Mouse (Mus musculus): ENCODE measurements around the gene Nptn. TPM values are rescaled to one million over a fixed set of nuclear protein-coding genes. Genes with fewer than 3 reads are reported as not detected.

Nptn gene
- polyA plus RNA-seq, 1 experiment, result 44.6 TPM

- peaks cover 33% of the 10 kb centered on the region for H3K4me1 ChIP-seq (ENCODE audit: control insufficient read depth)
- H3K9me3 ChIP-seq (ENCODE audit: control insufficient read depth, low read length), result no peaks in the 10 kb centered on the region
- no peak for TF ChIP-seq TAL1 (IDR thresholded peaks at IDR 0.05; ENCODE audit: low read length)
- TF ChIP-seq GATA1 (IDR thresholded peaks at IDR 0.05; ENCODE audit: low read length), result no peak
- no peak overlapping the region for H3K4me3 ChIP-seq (replicated peaks)
- H3K36me3 ChIP-seq (ENCODE audit: control insufficient read depth), result peaks cover 66% of the 10 kb centered on the region
- H3K27me3 ChIP-seq (ENCODE audit: control insufficient read depth), result no peaks in the 10 kb centered on the region
Measured at GRCm38 (mm10) chr9:58668171-58668570, 86.1 kb downstream of the Nptn start.

DNA sequence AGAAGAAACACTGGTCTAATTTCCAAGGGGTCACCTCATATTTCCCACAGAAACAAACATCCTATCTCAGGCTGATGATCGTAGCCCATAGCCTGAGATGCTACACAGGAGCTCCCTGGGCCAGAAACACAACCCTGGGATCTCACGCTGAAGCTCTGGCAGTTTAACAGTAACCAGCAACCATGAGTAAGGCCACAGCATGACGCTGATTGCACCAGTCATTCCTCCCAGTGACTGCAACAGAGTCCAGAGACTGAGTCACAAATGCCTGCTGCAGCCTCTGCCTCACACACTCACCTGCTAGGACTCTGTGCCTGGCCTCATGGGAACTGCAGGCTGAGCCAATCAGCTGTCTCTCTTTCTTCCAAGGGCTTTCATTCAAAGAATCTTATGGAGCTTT is 87.0 kb downstream of the Nptn start:
- H3K27me3 ChIP-seq (ENCODE audit: control insufficient read depth), result no peaks in the 10 kb centered on the region; the same call in 1 of the 2 replicates
- no peaks in the 10 kb centered on the region for H3K9me3 ChIP-seq (ENCODE audit: control insufficient read depth, low read length)
- TF ChIP-seq GATA1 (IDR thresholded peaks at IDR 0.05; ENCODE audit: low read length) (no peak), TAL1 (IDR thresholded peaks at IDR 0.05; ENCODE audit: low read length) (no peak)
- peaks cover 26% of the 10 kb centered on the region for H3K4me1 ChIP-seq (ENCODE audit: control insufficient read depth)
- peaks cover 57% of the 10 kb centered on the region for H3K36me3 ChIP-seq (ENCODE audit: control insufficient read depth)
- H3K4me3 ChIP-seq (replicated peaks), result no peak overlapping the region

GRCm38 (mm10) chr9:58669819-58670218 is 87.8 kb downstream of the Nptn start:
- Histone ChIP-seq H3K27me3 (ENCODE audit: control insufficient read depth) (no peaks in the 10 kb centered on the region; the same call in 1 of the 2 replicates), H3K4me1 (ENCODE audit: control insufficient read depth) (peaks cover 23% of the 10 kb centered on the region), H3K36me3 (ENCODE audit: control insufficient read depth) (peaks cover 49% of the 10 kb centered on the region), H3K4me3 (replicated peaks) (no peak overlapping the region), H3K9me3 (ENCODE audit: control insufficient read depth, low read length) (no peaks in the 10 kb centered on the region)
- TF ChIP-seq TAL1 (IDR thresholded peaks at IDR 0.05; ENCODE audit: low read length) (no peak), GATA1 (IDR thresholded peaks at IDR 0.05; ENCODE audit: low read length) (no peak)

DNA sequence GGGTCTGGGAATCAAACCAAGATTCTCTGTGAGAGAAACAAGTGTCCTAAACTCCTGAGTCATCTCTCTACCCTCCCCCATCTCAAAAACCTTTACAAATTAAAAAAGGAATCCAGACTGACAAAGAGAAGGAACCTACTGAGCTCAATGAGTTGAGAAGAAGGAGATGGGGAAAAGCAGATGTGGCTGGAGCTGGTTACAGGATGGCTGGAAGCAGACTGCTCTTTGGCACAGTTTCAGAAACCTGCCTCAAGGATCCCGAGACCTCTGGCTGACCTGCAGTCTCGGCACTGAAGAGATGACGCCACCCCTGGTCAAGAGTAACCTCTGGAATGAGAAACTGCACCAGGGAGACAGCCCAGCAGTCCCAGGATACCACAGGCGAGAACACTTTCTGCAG is 90.4 kb downstream of the Nptn start:
- no peak overlapping the region for H3K4me3 ChIP-seq (replicated peaks)
- TF ChIP-seq GATA1 (IDR thresholded peaks at IDR 0.05; ENCODE audit: low read length) (no peak), TAL1 (IDR thresholded peaks at IDR 0.05; ENCODE audit: low read length) (no peak)
- peaks cover 13% of the 10 kb centered on the region for H3K4me1 ChIP-seq (ENCODE audit: control insufficient read depth)
- H3K36me3 ChIP-seq (ENCODE audit: control insufficient read depth), result peaks cover 25% of the 10 kb centered on the region
- no peaks in the 10 kb centered on the region for H3K9me3 ChIP-seq (ENCODE audit: control insufficient read depth, low read length)
- peaks cover 3% of the 10 kb centered on the region for H3K27me3 ChIP-seq (ENCODE audit: control insufficient read depth)

- Histone ChIP-seq H3K4me3 (replicated peaks) (no peak overlapping the region), H3K27me3 (ENCODE audit: control insufficient read depth) (peaks cover 3% of the 10 kb centered on the region), H3K9me3 (ENCODE audit: control insufficient read depth, low read length) (no peaks in the 10 kb centered on the region), H3K4me1 (ENCODE audit: control insufficient read depth) (peaks cover 6% of the 10 kb centered on the region), H3K36me3 (ENCODE audit: control insufficient read depth) (peaks cover 6% of the 10 kb centered on the region)
- TF ChIP-seq TAL1 (IDR thresholded peaks at IDR 0.05; ENCODE audit: low read length) (no peak), GATA1 (IDR thresholded peaks at IDR 0.05; ENCODE audit: low read length) (no peak)
Measured at GRCm38 (mm10) chr9:58674736-58675135, 92.7 kb downstream of the Nptn start.

DNA sequence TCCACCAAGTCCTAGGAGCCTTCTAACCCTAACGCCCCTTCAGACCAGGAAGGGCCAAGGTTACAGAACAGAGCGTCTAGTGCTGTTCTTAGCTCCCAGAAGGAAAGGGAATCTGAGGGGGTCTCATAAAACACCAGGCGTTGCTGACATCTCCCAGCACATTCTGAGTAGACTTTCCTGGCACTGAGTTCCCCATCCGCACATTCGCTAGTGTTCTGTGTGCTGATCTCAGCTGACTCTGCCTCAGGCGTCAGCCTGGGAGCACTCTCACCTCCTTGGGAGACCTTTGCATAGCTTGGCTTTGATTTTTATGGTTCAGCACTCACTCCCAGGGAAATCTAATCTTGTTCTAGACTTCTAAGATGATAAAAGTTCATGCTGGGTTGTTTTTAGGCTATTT is 93.3 kb downstream of the Nptn start:
- Histone ChIP-seq H3K9me3 (ENCODE audit: control insufficient read depth, low read length) (no peaks in the 10 kb centered on the region), H3K36me3 (ENCODE audit: control insufficient read depth) (no peaks in the 10 kb centered on the region; the same call in 1 of the 2 replicates), H3K4me3 (replicated peaks) (no peak overlapping the region), H3K27me3 (ENCODE audit: control insufficient read depth) (peaks cover 3% of the 10 kb centered on the region), H3K4me1 (ENCODE audit: control insufficient read depth) (no peaks in the 10 kb centered on the region)
- TF ChIP-seq GATA1 (IDR thresholded peaks at IDR 0.05; ENCODE audit: low read length), result no peak
- no peak for TF ChIP-seq TAL1 (IDR thresholded peaks at IDR 0.05; ENCODE audit: low read length)

DNA sequence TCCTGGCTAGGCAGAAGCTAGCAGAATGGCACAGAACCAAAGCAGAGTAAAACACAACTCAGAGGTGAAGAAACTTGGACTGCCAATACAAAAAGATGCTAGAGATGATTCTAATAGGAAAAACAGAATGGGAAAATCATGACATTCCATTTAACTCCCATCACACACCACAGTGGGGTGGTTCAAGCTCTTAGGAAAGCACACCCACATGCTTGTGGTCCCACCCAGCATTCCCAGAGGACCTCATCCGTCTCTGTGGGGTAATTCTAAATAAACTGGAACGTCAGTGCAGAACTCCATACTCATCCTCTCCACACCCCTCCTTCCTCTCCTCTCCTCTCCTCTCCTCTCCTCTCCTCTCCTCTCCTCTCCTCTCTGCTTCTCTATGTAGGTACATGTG is 99.4 kb downstream of the Nptn start:
- no peak for TF ChIP-seq TAL1 (IDR thresholded peaks at IDR 0.05; ENCODE audit: low read length)
- TF ChIP-seq GATA1 (IDR thresholded peaks at IDR 0.05; ENCODE audit: low read length), result no peak
- no peak overlapping the region for H3K4me3 ChIP-seq (replicated peaks)

GRCm38 (mm10) chr9:58682106-58682505 is 100.1 kb downstream of the Nptn start:
- TF ChIP-seq GATA1 (IDR thresholded peaks at IDR 0.05; ENCODE audit: low read length), result no peak
- no peak for TF ChIP-seq TAL1 (IDR thresholded peaks at IDR 0.05; ENCODE audit: low read length)
- H3K9me3 ChIP-seq (ENCODE audit: control insufficient read depth, low read length), result no peaks in the 10 kb centered on the region
- H3K4me3 ChIP-seq (replicated peaks), result no peak overlapping the region
- H3K4me1 ChIP-seq (ENCODE audit: control insufficient read depth), result peaks cover 6% of the 10 kb centered on the region
- H3K36me3 ChIP-seq (ENCODE audit: control insufficient read depth), result no peaks in the 10 kb centered on the region
- H3K27me3 ChIP-seq (ENCODE audit: control insufficient read depth), result no peaks in the 10 kb centered on the region

More for the DNA sequence above, 99.4 kb downstream of the Nptn start:
- no peaks in the 10 kb centered on the region for H3K36me3 ChIP-seq (ENCODE audit: control insufficient read depth)
- H3K27me3 ChIP-seq (ENCODE audit: control insufficient read depth), result no peaks in the 10 kb centered on the region
- no peaks in the 10 kb centered on the region for H3K9me3 ChIP-seq (ENCODE audit: control insufficient read depth, low read length)
- H3K4me1 ChIP-seq (ENCODE audit: control insufficient read depth), result peaks cover 4% of the 10 kb centered on the region

GRCm38 (mm10) chr9:58683372-58683771 is 101.3 kb downstream of the Nptn start:
- Histone ChIP-seq H3K4me1 (ENCODE audit: control insufficient read depth) (peaks cover 6% of the 10 kb centered on the region), H3K9me3 (ENCODE audit: control insufficient read depth, low read length) (no peaks in the 10 kb centered on the region), H3K27me3 (ENCODE audit: control insufficient read depth) (no peaks in the 10 kb centered on the region), H3K4me3 (replicated peaks) (no peak overlapping the region), H3K36me3 (ENCODE audit: control insufficient read depth) (no peaks in the 10 kb centered on the region)
- TF ChIP-seq GATA1 (IDR thresholded peaks at IDR 0.05; ENCODE audit: low read length) (no peak), TAL1 (IDR thresholded peaks at IDR 0.05; ENCODE audit: low read length) (no peak)

- Histone ChIP-seq H3K4me3 (replicated peaks) (no peak overlapping the region), H3K4me1 (ENCODE audit: control insufficient read depth) (peaks cover 6% of the 10 kb centered on the region), H3K36me3 (ENCODE audit: control insufficient read depth) (no peaks in the 10 kb centered on the region), H3K27me3 (ENCODE audit: control insufficient read depth) (no peaks in the 10 kb centered on the region), H3K9me3 (ENCODE audit: control insufficient read depth, low read length) (no peaks in the 10 kb centered on the region)
- TF ChIP-seq TAL1 (IDR thresholded peaks at IDR 0.05; ENCODE audit: low read length) (no peak), GATA1 (IDR thresholded peaks at IDR 0.05; ENCODE audit: low read length) (no peak)
Measured at GRCm38 (mm10) chr9:58685290-58685689, 103.2 kb downstream of the Nptn start.

Data from erythroblast, embryonic 14.5 days (primary cell).